Mouse (Mus musculus) heart, embryonic 14.5 days (tissue): ENCODE results near the gene Catsperb. TPM values are rescaled to one million over a fixed set of nuclear protein-coding genes. Genes with fewer than 3 reads are reported as not detected.
"Not testable (repeated sequence)": the region's sequence is repeated elsewhere in the genome, so short reads cannot be mapped to it uniquely, and the experiment has no call there.

Experiments
- ATAC-seq: fragments of 200-750 bp; cut with Nextera tagmentation; 2 replicates; pipeline ENCODE4 v1.8.0; 2017; ENCODE audit warnings: low read depth, moderate TSS enrichment; ENCODE audit not compliant: insufficient number of reproducible peaks, insufficient read depth, low FRiP score
- H3K27ac ChIP-seq, 2 experiments: fragments of 200-500 bp in 1 of 2; fragments of 300-500 bp in 1 of 2; sonication (generic) in 1 of 2; replicated peaks in 1 of 2; 2 replicates each; pipeline ENCODE4 v1.5.1; 2012 to 2014; ENCODE audit warnings: low read depth in 2 of 2, low read length in 2 of 2, control low read depth in 1 of 2, mild to moderate bottlenecking in 1 of 2, mixed read lengths in 1 of 2; ENCODE audit not compliant: control insufficient read depth in 1 of 2, insufficient read depth in 1 of 2
- H3K27me3 ChIP-seq: fragments of 300-500 bp; sonication (generic); 2 replicates; pipeline ENCODE4 v1.6.1; 2014; ENCODE audit warnings: mild to moderate bottlenecking, low read length, control low read depth; ENCODE audit not compliant: control insufficient read depth, insufficient read depth
- H3K36me3 ChIP-seq: fragments of 300-500 bp; sonication (generic); 2 replicates; pipeline ENCODE4 v1.6.1; 2014; ENCODE audit warnings: mild to moderate bottlenecking, control low read depth, low read length, mixed read lengths; ENCODE audit not compliant: control insufficient read depth, insufficient read depth
- H3K4me1 ChIP-seq, 2 experiments: fragments of 200-500 bp in 1 of 2; fragments of 300-500 bp in 1 of 2; sonication (generic) in 1 of 2; 2 replicates each; pipeline ENCODE4 v1.6.1; 2012 to 2014; ENCODE audit warnings: low read length in 2 of 2, control low read depth in 1 of 2, mixed read lengths in 1 of 2; ENCODE audit not compliant: control insufficient read depth in 2 of 2, insufficient read depth in 2 of 2
- H3K4me2 ChIP-seq: fragments of 300-500 bp; sonication (generic); 2 replicates; pipeline ENCODE4 v1.6.1; 2014; ENCODE audit warnings: mild to moderate bottlenecking, low read length
- H3K4me3 ChIP-seq, 2 experiments: fragments of 200-500 bp in 1 of 2; fragments of 300-500 bp in 1 of 2; sonication (generic) in 1 of 2; 2 replicates each; pipeline ENCODE4 v1.5.1; 2012 to 2014; ENCODE audit warnings: low read length in 2 of 2, mild to moderate bottlenecking in 2 of 2, control low read depth in 1 of 2, low read depth in 1 of 2, moderate library complexity in 1 of 2; ENCODE audit not compliant: control insufficient read depth in 1 of 2, insufficient read depth in 1 of 2
- H3K9ac ChIP-seq: fragments of 300-500 bp; sonication (generic); 2 replicates; pipeline ENCODE4 v1.6.1; 2014; ENCODE audit warnings: mild to moderate bottlenecking, low read length
- H3K9me3 ChIP-seq: fragments of 300-500 bp; sonication (generic); 2 replicates; pipeline ENCODE4 v1.6.1; 2016; ENCODE audit warnings: low read length, control low read depth; ENCODE audit not compliant: control insufficient read depth
- WGBS: fragments of 180-500 bp; shearing (Covaris S2); extraction: QIAGEN DNeasy Blood & Tissue Kit; methylation state at CpG from one replicate; pipeline ENCODE4 v1.1.7; 2014; 5-methylcytosine and 5-hydroxymethylcytosine counted together
- polyA plus RNA-seq: library from polyadenylated mRNA; unstranded; fragments of >200 nt; fragmentation: Nextera tagmentation; extraction: Ambion mirVana; gene quantifications from 2 replicates; pipeline ENCODE4 v1.2.1, GENCODE M21; 2014

The Catsperb gene
- polyA plus RNA-seq, result not detected in 2 replicates

DNA sequence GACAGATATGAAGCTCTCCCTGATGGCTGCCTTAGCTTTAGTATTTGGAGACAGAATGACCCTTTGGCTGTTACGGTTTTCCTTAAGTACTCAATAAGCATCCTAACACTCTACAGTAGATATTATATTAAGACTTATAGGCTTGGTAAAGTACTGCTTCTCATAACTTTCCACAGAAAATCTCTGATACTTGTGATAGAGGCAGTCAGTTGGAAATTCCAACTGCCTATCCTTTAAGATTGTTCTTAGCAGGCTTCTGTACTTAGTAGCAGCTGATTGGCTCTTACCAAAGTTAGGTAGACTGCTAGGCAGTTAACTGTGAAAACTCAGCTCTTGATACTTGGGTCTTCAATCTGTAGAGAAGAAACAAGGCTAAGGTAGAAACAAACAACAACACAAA, at the start of gene Catsperb:
Gene Catsperb (plus strand): TSS at position 301 of the 400 bp plus-strand sequence.
- not testable (repeated sequence) for H3K9me3 ChIP-seq, H3K27ac ChIP-seq, H3K4me2 ChIP-seq, H3K4me1 ChIP-seq, ATAC-seq, H3K27me3 ChIP-seq, H3K36me3 ChIP-seq, H3K9ac ChIP-seq, H3K4me3 ChIP-seq
- WGBS, result 80% methylated on average over 1 of the region's 1 CpGs

DNA sequence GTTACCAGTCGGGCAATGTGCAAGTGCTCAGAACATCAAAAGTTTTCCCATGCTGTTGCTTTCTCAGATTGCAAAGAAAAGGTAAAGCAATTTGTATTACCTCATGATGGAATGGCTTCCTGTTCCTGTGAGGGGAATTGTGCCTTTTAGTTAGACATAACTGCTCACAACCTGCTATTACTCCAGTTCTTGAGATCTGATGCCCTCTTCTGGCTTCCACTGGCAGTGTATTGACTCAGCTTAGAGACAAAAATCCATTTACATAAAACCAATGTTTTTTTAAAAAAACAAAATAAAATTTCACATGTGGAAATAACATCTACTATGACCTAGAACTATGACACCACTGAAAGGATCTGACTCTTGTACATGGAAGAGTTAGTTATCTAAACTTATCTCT, 43.0 kb upstream of the Catsperb start:
- not testable (repeated sequence) for H3K4me1 ChIP-seq, H3K4me3 ChIP-seq
- 67% methylated on average over 1 of the region's 1 CpGs for WGBS

DNA sequence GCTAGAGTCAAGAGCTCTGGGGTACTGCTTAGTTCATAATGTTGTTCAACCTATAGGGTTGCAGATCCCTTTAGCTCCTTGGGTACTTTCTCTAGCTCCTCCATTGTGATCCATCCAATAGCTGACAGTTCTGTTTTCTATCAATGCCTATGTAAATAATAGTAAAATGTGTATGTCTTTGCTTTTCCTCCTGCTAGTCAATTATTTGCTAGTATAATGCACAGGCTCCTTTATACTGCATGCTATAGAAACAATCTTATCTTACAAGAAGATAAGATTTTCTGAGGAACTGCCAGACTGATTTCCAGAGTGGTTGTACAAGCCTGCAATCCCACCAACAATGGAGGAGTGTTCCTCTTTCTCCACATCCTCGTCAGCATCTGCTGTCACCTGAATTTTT, 23.0 kb upstream of the Catsperb start:
- not testable (repeated sequence) for H3K27ac ChIP-seq, H3K36me3 ChIP-seq, H3K4me2 ChIP-seq, ATAC-seq, H3K9ac ChIP-seq, H3K27me3 ChIP-seq, H3K4me3 ChIP-seq, H3K4me1 ChIP-seq, H3K9me3 ChIP-seq
- WGBS, result no CpG with 5 or more reads among the region's 1 CpGs

More for the DNA sequence above, 43.0 kb upstream of the Catsperb start:
- not testable (repeated sequence) for ATAC-seq, H3K27me3 ChIP-seq, H3K9me3 ChIP-seq, H3K27ac ChIP-seq, H3K9ac ChIP-seq, H3K4me2 ChIP-seq, H3K36me3 ChIP-seq

DNA sequence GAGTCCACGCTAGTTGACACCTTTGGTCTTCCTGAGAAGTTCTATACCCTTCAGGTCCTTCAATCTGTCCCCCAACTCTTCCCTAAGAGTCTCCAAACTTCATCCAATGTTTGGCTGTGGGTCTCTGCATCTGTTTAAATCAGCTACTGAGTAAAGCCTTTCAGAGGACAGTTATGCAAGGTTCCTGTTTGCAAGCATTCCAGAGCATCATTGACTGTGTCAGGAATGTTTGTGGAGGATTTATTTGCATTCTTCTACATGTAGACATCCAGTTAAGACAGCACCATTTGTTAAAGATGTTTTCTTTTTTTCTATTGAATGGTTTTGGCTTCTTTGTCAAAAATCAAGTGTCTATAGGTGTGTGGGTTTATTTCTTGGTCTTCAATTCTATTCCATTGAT, 21.7 kb downstream of the Catsperb start:
- H3K4me2 ChIP-seq, result no peak overlapping the region
- no peaks in the 10 kb centered on the region for H3K9me3 ChIP-seq
- 71% methylated on average over 1 of the region's 1 CpGs for WGBS
- H3K9ac ChIP-seq, result no peak overlapping the region
- H3K36me3 ChIP-seq, result no peaks in the 10 kb centered on the region
- ATAC-seq, result no peak
- no peaks in the 10 kb centered on the region for H3K27me3 ChIP-seq
- H3K4me1 ChIP-seq, result no peaks in the 10 kb centered on the region
- no peak overlapping the region for H3K27ac ChIP-seq
- no peak overlapping the region for H3K4me3 ChIP-seq

DNA sequence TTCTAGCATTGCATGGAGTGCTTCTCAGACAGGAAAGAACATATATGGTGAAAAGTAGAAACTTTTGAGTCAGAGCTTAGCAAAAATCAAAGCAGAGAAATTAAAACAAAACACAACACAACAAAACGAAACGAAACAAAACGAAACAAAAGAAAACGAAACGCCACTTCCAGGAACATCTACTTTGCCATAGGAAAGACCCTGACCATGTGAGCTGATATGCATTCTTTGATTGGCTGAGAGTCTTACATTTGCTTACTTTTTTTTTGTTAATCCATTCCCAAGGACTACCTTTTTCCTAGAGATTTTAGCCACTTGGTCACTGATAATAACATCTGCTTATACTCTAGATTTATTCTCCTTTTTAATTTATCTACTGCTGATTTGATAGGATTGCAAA, 57.6 kb downstream of the Catsperb start:
- no peak for ATAC-seq
- Histone ChIP-seq H3K36me3 (no peaks in the 10 kb centered on the region), H3K27me3 (no peaks in the 10 kb centered on the region), H3K9me3 (no peaks in the 10 kb centered on the region), H3K4me1 (no peaks in the 10 kb centered on the region), H3K4me2 (no peak overlapping the region), H3K4me3 (no peak overlapping the region), H3K27ac (no peak overlapping the region), H3K9ac (no peak overlapping the region)
- WGBS, result 90% methylated on average over 5 of the region's 5 CpGs

DNA sequence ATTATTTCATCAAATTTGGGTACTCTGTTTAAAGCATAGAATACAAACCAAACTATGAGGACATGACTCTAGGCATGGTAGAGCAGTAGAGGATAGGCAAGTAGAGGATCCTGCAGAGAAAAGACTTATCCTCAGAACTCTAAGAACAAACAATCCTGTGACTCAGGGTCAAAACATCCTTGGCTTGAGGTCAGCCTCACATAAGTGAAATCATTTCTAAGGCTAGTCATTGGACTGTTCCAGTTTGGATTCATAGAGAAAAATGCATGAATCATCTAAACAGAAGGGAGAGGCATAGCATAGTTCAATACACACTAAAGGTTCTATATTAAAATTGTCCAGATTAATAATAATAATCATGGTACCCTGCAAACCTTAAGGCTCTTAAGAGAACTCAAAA, 79.1 kb downstream of the Catsperb start:
- no peak for ATAC-seq

DNA sequence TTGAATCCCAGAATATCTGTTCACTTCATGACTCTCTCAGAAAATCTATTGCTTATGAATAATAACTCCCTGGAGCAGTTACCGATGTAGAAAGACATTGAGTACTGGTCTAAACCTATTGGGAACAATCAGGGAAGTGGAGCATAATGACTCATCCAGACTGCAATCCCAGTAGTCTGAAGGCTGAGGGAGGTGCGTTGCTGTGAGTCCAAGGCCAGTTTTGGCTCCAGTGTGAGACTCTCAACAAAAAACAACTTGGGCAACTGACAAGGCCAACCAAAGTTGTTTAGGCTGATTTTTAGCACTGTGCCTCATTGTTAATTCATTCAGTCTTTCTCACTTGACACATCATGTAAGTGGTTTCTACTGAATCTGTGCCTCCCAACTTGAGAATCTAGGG, 106.9 kb downstream of the Catsperb start:
- H3K27me3 ChIP-seq, H3K36me3 ChIP-seq, H3K4me1 ChIP-seq, ATAC-seq, H3K9ac ChIP-seq, H3K27ac ChIP-seq, H3K4me3 ChIP-seq, H3K4me2 ChIP-seq, H3K9me3 ChIP-seq: not testable (repeated sequence)
- 73% methylated on average over 2 of the region's 2 CpGs for WGBS

More for the DNA sequence above, 79.1 kb downstream of the Catsperb start:
- no peak overlapping the region for H3K9ac ChIP-seq
- no peak overlapping the region for H3K27ac ChIP-seq
- no peaks in the 10 kb centered on the region for H3K27me3 ChIP-seq
- H3K36me3 ChIP-seq, result no peaks in the 10 kb centered on the region
- H3K4me2 ChIP-seq, result no peak overlapping the region
- no peaks in the 10 kb centered on the region for H3K4me1 ChIP-seq
- no peaks in the 10 kb centered on the region for H3K9me3 ChIP-seq
- no peak overlapping the region for H3K4me3 ChIP-seq

DNA sequence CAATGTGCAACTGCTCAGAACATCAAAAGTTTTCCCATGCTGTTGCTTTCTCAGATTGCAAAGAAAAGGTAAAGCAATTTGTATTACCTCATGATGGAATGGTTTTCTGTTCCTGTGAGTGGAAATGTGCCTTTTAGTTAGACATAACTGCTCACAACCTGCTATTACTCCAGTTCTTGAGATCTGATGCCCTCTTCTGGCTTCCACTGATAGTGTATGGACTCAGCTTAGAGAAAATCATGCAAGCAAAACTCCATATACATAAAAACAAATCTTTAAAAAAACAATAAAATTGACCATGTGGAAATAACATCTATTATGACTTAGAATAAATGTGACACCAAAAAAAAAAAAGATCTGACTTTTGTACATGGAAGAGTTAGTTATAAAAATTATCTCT, 202.2 kb downstream of the Catsperb start:
- H3K27me3 ChIP-seq, H3K4me1 ChIP-seq, ATAC-seq, H3K27ac ChIP-seq, H3K36me3 ChIP-seq, H3K4me2 ChIP-seq, H3K9ac ChIP-seq, H3K9me3 ChIP-seq, H3K4me3 ChIP-seq: not testable (repeated sequence)
